Mouse (Mus musculus) bone marrow, adult 2 months (tissue): ENCODE data around the gene Camkmt. TPM values are rescaled to one million over a fixed set of nuclear protein-coding genes. Genes with fewer than 3 reads are reported as not detected.

Experiments
- H3K27ac ChIP-seq: fragments of 200-500 bp; 2 replicates; pipeline ENCODE4 v1.5.1; 2012; ENCODE audit warnings: low read depth, mild to moderate bottlenecking, control low read depth, inconsistent platforms, low read length; ENCODE audit not compliant: control insufficient read depth, poor library complexity, insufficient read depth
- H3K4me1 ChIP-seq: fragments of 200-500 bp; 2 replicates; pipeline ENCODE4 v1.6.1; 2011; ENCODE audit warnings: low read length; ENCODE audit not compliant: control insufficient read depth, insufficient read depth
- H3K4me3 ChIP-seq: fragments of 200-500 bp; replicated peaks from 2 replicates; pipeline ENCODE3; 2011; ENCODE audit warnings: mild to moderate bottlenecking, low read depth, low read length, control low read depth; ENCODE audit not compliant: control insufficient read depth
- CTCF ChIP-seq: fragments of 200-500 bp; IDR thresholded peaks from 2 replicates; pipeline ENCODE4 v1.5.1; 2011; ENCODE audit warnings: low read length, control low read depth; ENCODE audit not compliant: control insufficient read depth, insufficient read depth
- POLR2A ChIP-seq: fragments of 200-500 bp; IDR thresholded peaks from 2 replicates; pipeline ENCODE4 v1.6.1; 2011; ENCODE audit warnings: low read depth, mild to moderate bottlenecking, control low read depth, low read length, borderline replicate concordance; ENCODE audit not compliant: control insufficient read depth
- WGBS: fragments of 180-500 bp; shearing (Covaris S2); methylation state at CpG from one replicate; pipeline ENCODE4 v1.1.7; 2018; 5-methylcytosine and 5-hydroxymethylcytosine counted together
- polyA plus RNA-seq: library from polyadenylated mRNA; stranded (reverse); fragments of >200 nt; gene quantifications from 2 replicates; pipeline ENCODE4 v1.2.4, GENCODE M21; 2011; ENCODE audit warnings: low replicate concordance; ENCODE audit not compliant: missing spikeins, insufficient read depth, insufficient read length

The Camkmt gene
- polyA plus RNA-seq, 1 experiment = 4.3 TPM

- no peaks in the 10 kb centered on the region; the same call in 1 of the 2 replicates for H3K4me1 ChIP-seq
- no peak overlapping the region for H3K27ac ChIP-seq
- no peak overlapping the region for H3K4me3 ChIP-seq
- TF ChIP-seq CTCF (no peak), POLR2A (no peak)
- 84% methylated on average over 10 of the region's 10 CpGs for WGBS
These were observed 285.2 kb downstream of the Camkmt start for GRCm38 (mm10) chr17:85375523-85375922.

- 70% methylated on average over 8 of the region's 8 CpGs for WGBS
- Histone ChIP-seq H3K4me1 (no peaks in the 10 kb centered on the region; the same call in 1 of the 2 replicates), H3K27ac (no peak overlapping the region), H3K4me3 (no peak overlapping the region)
- TF ChIP-seq POLR2A = no peak
- no peak for TF ChIP-seq CTCF
These were observed 287.1 kb downstream of the Camkmt start for GRCm38 (mm10) chr17:85377496-85377895.

DNA sequence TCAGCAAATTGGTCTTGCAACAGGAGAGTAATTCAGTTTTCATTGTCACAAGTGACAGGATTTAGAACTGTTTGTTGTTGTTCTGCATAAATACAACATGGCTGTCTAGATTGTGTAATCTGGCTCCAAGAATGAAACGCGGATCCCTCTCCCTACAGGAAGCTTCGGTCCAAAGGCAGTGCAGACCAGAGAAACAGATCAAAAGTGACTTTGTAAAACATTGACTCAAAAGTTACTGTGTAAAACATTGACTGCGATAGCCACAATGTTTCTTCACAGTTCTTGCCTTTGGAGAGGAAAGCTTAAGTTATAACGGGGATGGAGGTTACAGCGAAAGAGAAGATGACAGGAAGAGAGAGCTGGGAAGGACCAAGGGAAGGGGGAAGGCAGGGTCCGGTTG is 288.7 kb downstream of the Camkmt start:
- Histone ChIP-seq H3K27ac (no peak overlapping the region), H3K4me1 (no peaks in the 10 kb centered on the region; the same call in 1 of the 2 replicates), H3K4me3 (no peak overlapping the region)
- TF ChIP-seq CTCF (no peak), POLR2A (no peak)
- WGBS = 82% methylated on average over 7 of the region's 7 CpGs

DNA sequence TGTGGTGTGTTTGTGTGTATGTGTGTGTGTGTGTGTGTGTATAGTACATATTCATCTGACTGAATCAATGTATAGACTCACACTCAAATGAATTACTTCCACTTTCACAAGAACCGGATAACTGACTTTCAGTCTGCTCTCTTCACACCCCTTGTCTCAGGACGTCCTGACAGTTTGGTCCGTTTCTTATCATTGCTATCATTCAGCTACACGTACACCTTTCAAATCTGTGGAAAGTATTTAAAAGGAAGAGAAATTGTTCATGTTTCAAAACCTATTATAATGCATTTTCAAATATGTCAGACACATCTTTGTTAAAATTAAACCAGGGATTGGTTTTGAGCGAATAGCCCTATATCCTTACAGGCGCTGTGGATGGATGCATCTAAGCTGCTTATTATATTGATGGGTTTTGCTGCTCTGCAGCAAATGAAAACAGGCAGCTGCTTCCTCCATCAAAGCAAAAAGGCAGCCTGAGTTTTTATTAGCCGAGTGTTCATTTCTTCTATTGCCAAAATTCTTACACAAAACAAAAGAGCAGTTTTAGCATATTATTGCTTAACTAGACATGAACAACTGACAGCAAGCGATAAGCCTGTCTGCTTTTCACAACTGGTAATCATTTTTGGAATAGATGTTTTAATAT is 291.3 kb downstream of the Camkmt start:
- 60% methylated on average over 8 of the region's 8 CpGs for WGBS
- no peak overlapping the region for H3K27ac ChIP-seq
- no peak overlapping the region for H3K4me3 ChIP-seq
- no peak for TF ChIP-seq CTCF
- no peak for TF ChIP-seq POLR2A
- H3K4me1 ChIP-seq = no peaks in the 10 kb centered on the region; the same call in 1 of the 2 replicates

- Histone ChIP-seq H3K27ac (no peak overlapping the region), H3K4me1 (no peaks in the 10 kb centered on the region; the same call in 1 of the 2 replicates), H3K4me3 (no peak overlapping the region)
- 76% methylated on average over 4 of the region's 4 CpGs for WGBS
- TF ChIP-seq POLR2A (no peak), CTCF (no peak)
These were observed 292.0 kb downstream of the Camkmt start for GRCm38 (mm10) chr17:85382344-85382743.

DNA sequence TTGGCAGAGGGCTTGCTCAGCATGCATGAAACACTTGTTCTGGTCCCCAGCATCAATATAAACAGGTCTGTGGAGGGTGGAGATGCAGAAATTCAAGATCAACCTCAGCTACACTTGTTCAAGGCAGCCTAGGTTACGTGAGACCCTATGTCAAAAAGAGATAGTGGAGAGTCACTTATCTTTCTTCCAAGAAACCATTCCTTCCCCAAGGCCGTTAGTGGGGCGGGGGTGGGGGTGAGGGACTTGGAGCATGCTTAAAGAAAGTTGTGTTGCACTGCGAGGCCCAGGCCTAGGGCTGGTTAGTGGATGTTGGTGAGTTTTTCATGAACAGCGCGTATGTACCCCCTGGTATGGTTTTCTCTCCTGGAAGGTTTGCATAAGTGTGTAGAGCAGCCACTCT is 292.6 kb downstream of the Camkmt start:
- Histone ChIP-seq H3K27ac (no peak overlapping the region), H3K4me3 (no peak overlapping the region), H3K4me1 (no peaks in the 10 kb centered on the region; the same call in 1 of the 2 replicates)
- TF ChIP-seq CTCF = no peak
- no peak for TF ChIP-seq POLR2A
- WGBS = 70% methylated on average over 6 of the region's 6 CpGs

DNA sequence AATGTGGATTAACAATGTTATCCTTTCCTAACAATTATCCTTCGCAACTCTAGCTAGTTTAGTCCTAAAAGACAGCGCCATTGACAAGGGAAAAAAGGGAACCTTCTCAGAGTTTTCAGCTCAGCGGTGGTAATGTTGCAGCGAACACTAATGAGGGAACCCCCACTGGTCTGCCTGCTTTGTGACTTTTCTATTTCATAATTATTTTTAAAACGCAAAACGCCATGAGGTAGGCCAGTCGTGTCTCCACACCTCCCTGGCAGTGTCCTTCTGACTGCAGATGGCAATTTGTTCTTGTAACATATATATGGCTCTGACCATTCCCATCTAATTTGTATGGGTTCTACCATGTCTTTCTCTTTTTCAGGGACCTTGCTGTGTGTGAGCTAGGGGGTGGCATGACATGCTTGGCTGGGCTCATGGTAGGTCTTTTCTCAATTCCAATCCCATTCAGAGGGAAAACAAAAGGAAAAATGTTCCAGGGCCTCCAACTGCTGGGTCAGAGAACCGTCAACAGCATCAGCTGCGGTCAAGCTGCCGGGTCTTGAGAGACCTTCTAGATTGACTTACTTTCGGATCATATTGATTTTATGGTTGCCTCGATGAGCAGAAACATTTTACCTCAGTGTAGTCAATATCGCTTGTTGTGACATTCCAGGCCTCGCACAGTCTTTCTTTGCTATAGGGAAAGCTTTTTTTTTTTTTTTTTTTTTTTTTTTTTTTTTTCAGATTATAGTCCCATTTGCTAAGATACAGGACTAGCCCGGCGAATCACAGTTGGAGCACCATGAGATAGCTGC is 302.9 kb downstream of the Camkmt start:
- Histone ChIP-seq H3K4me3 (no peak overlapping the region), H3K27ac (no peak overlapping the region), H3K4me1 (no peaks in the 10 kb centered on the region)
- WGBS = 78% methylated on average over 16 of the region's 16 CpGs
- TF ChIP-seq CTCF (no peak), POLR2A (no peak)

- H3K27ac ChIP-seq = no peak overlapping the region
- TF ChIP-seq CTCF = no peak
- no peak for TF ChIP-seq POLR2A
- 87% methylated on average over 7 of the region's 7 CpGs for WGBS
- H3K4me3 ChIP-seq = no peak overlapping the region
- no peaks in the 10 kb centered on the region for H3K4me1 ChIP-seq
These were observed 303.6 kb downstream of the Camkmt start for GRCm38 (mm10) chr17:85393891-85394321.
